Mouse (Mus musculus) brain, adult 2 months (tissue): ENCODE data around the gene Moap1.
A peak's percentile ranks its signal among the peaks of the same experiment; 100 is the strongest.

Experiments used
- DNase-seq: peaks from one replicate; pipeline ENCODE4 v3.0.0; 2011; ENCODE audit warnings: low read depth, low spot score

The Moap1 gene

DNA sequence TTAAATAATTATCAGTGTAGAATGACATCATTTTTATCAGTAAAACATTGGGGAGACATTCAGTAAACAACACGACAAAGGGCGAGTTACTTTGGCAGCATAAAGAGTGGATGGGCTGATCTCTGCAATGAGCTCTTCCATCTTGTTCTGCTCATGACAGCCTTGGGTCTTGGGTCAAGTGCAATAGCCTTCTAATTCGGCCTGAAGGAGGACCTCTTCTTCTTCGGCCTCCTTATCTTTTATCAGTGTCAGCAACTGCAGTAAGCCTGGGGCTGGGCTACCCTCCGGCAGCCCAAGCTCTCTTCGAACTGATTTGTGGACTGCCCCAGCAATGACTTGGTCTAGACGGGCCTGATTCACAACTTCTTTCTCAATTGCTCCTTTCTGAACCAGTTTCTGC is 1.4 kb downstream of the Moap1 start:
- DNase-seq = no peak

- DNase-seq = peak; percentile 55
Measured at GRCm38 (mm10) chr12:102740285-102740684, 3.2 kb downstream of the Moap1 start.

- no peak for DNase-seq
Measured at GRCm38 (mm10) chr12:102739096-102739495, 4.4 kb downstream of the Moap1 start.

DNA sequence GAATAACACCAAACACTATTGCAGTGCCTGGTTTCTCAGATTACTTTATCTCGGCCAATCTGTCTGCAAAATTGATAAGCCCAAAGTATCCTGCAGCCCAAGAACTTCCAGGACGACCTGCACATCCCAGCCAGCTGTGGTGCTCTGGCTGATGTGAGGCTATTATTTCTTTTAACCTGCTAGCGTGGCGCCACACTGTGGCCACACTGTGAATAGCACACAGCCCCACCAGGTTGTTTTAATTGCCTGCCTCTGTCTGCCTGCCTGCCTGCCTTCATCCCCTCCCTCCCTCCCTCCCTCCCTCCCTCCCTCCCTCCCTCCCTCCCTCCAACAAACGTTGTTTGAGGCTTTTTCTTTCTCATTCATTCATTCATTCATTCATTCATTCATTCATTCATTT is 10.1 kb downstream of the Moap1 start:
- peak; percentile 56 for DNase-seq

GRCm38 (mm10) chr12:102730798-102731619 is 12.5 kb downstream of the Moap1 start:
- peak; percentile 64 for DNase-seq

DNA sequence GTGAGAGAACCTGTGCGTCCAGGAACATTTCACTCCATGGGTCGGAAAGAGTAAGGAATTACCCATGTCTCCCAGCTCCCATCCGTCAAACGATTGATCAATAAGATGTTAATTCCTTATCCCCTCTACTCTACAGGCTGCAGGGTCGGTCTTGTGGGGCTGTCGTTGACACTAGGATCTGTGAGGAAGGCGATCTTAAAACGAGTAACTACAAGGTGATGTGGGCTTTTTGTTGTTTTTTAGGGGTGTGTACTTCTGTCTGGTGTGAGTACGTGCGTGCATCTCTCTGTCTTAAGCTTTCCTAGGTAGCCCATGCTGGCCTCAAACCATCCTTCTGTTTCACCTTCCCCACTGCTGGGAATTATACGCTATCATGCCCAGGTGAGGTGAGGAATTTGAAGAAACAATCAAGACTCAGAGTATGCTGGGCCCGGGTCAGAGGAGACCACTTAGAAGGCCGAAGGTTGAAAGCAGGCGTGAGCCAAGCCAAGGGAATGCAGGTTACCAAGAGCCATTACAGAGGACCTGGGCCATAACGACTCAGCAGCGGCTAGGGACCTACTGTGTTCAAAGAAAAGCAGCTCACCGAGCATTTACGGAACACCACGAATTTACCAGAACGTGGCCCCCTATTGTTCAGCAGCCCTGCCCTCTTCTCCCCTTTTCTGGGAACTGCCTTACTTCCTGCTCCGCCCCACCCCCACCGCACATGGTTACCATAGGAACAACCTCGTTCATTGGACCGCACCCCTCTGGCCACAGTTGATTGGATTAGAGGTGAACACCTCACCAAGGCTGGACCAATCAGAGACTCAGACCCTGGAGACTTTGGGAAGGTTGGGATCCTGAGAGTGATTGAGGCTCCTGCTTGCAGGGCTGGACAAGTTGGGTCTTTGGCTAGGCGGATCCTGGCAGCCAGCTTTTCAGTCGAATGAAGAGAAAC is 13.3 kb downstream of the Moap1 start:
- peak; percentile 92 for DNase-seq

- peak; percentile 71 for DNase-seq
Measured at GRCm38 (mm10) chr12:102725761-102726175, 17.7 kb downstream of the Moap1 start.

DNA sequence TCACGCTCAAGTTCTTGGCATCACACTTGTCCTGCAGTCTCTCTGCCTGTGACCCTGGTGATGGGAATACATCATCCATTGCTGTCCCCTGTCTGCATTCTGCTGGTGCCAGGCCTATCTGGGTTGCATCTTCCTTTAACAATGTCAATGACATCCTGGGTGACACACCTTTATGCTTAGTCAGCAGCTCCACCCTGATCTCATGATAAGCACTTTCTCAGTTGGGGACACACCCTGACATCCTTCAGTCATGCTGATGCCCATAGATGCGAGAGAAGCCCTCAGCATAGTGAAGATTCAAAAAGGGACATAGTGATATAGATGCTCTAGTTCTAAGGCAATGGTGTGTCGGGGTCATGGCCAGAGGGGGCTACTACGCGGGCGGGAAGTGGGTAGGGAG is 18.3 kb downstream of the Moap1 start:
- DNase-seq = no peak

- DNase-seq = peak; percentile 91
Measured at GRCm38 (mm10) chr12:102723861-102724260, 19.6 kb downstream of the Moap1 start.

- DNase-seq = no peak
Measured at GRCm38 (mm10) chr12:102722966-102723365, 20.5 kb downstream of the Moap1 start.

DNA sequence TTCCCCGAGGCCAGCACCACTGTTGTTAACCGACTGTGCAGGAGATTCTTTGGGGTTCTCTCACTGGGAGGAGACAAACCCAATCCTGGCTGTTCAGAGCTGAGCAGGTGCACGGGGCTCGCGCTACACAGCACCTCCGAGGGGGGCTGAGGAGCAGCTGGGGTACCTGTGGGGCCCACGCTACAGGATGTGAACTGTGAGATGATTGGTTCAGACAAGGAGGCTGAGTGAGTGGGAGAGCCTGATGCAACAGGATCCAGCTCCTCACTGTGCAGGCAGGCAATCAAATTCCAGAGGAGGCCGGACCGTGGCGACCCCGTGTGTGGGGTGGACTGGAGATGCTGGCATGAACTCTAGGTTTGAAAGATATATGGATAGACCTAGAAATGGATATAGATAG is 21.0 kb downstream of the Moap1 start:
- peak; percentile 35 for DNase-seq

DNA sequence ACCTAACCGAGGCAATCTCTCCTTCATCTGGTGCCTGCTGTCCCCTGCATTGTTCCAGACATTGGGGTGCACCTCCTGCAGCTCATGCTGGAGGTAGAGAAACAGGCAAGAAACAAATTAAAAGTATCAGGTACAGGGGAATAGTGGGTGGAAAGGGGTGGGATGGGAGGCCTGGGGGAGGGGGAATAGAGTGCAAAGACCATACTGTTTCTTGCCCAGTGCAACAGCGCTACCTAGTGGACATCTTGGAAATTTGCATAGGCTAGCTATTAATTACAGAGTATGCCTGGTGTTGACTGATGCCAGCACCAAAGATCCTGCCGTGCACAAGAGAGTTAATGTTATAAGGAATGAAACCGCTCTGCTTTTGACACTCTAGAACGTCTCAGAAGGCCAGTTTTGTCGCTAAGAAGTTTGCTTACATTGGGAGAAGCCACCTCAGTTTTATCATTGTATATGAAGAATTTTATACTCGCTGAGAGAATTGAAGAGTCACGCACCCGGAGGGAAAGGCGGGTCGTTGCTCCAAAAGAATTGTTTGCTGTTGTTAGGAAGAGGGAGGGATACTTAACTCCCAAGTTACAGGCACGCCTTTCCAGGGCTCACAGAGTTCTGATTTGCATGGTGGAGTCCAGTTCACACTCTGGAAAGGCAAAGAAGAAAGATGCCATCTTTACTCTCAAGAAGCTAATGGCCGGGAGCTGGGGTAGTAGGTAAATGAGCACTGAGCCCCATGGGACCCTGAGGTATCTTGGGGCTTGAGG is 23.7 kb downstream of the Moap1 start:
- DNase-seq = peak; percentile 78

GRCm38 (mm10) chr12:102714654-102715395 is 28.6 kb downstream of the Moap1 start:
- DNase-seq = no peak

DNA sequence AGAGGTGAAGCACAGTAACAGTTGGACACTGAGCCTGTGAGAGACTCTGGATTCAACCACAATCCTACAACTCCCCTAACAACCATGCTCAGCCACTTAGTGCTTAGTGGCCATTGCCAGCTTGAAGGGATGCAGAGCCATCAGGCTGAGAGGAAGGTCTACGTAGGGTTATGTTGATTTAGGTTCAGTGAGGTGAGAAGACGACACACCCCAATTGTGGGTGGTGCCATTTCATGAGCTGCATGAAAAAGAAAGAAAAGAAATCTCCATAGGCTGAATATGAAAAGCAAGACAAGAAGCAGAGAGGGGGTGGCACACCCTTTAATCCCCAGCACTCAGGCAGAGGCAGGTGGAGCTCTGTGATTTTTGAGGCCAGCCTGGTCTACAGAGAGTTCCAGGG is 29.3 kb downstream of the Moap1 start:
- DNase-seq = no peak

- DNase-seq = no peak
Measured at GRCm38 (mm10) chr12:102713153-102713865, 30.2 kb downstream of the Moap1 start.

DNA sequence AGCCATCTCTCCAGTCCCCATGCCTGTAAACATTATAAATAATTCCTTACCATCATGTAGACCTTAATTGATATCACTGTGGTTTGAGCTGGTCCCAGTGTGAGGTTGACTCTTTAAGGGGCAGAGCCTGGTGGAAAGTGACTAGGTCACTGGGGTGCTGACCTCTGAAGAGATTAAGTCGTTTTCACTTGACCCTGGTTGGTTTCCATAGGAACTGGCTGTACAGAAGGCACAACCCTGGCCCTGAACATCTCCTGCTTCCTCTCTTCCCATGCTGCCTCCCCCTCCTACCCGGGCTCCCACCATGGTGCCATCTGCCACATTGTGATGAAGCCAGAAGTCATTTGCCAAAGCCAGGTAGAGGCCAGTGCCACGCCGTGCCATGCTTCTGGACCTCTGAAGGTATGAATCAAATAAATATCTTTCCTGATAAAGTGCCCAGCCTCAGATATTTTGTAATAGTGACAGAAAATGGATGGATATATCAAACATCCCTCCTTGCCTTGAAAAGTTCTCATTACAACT is 32.5 kb downstream of the Moap1 start:
- peak; percentile 96 for DNase-seq

- DNase-seq = no peak
Measured at GRCm38 (mm10) chr12:102709896-102710295, 33.6 kb downstream of the Moap1 start.

- DNase-seq = no peak
Measured at GRCm38 (mm10) chr12:102708220-102708619, 35.2 kb downstream of the Moap1 start.

GRCm38 (mm10) chr12:102706833-102707463 is 36.5 kb downstream of the Moap1 start:
- DNase-seq = no peak
